Mouse (Mus musculus): ENCODE results near the gene Morf4l1.

The Morf4l1 gene

GRCm38 (mm10) chr9:90114567-90115307 lies at the start of gene Morf4l1:
Gene Morf4l1 (minus strand): TSS chr9:90114774.
- DNase-seq (ENCODE audit: low spot score in 2 of 2) = peak; percentile 93 to 97

DNA sequence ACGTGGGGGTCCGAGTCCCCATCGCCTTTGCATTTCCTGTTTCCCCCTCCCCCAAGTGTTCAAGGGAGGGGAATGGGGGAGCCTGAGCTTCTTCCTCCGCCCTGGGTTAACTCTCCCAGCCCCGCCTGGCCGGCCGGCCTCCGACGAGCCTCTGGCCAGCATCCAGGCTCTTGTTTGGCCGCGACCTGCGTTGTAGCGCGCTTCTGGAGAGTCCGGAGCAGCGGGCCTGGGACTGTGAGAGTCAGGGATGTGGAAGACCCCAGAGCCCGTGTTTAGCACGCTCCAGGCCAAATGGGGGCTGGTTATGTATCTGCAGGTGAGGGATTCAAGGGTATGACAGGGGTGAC lies 49.1 kb upstream of the Morf4l1 start:
- DNase-seq (ENCODE audit: low spot score in 2 of 2) = peak in 1 of 2 experiments; percentile 66

DNA sequence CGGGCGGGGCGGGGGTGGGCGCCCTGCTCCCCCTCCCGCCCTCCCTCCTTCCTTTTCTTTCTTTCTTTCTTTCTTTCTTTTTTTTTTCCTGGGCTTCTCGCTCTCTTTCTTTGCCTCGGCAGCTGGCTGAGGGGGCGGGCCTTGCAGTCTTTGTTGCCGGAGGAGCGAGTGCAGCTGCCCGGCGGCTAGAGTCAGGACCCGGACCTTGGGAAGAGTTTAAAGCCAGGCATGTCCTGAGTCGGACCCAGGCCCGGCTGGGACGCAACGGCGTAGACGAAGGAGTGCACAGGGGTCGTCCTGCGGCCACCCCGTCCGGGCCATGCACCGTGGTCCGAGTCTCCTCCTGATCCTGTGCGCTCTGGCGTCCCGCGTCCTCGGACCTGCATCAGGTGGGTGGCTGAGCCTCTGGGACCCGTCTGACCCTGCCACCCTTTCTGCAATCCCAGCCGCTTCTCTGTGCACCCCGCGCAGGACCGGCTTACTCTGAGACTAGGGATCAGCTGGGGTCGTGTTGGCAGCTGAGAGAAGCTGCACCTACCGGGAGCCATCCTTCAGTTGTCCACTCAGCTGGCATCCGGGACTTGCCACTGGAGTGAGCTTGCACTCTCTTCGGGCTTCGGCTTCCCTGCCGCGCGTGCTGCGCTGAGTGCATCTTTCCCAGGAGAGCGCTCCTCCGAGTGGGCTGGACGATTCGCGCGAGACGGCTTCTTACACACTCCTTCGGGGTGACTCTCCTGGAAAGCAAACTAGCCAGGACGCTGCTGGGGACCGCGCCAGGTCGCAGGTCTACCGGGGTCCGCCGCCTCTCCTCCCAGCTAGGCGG lies 48.6 kb upstream of the Morf4l1 start, which contains the start of gene Adamts7:
TSS of gene Adamts7 (plus strand) at position 144 of the 823 bp plus-strand sequence.
- DNase-seq (ENCODE audit: low spot score in 2 of 2) = peak in 1 of 2 experiments; percentile 65

DNA sequence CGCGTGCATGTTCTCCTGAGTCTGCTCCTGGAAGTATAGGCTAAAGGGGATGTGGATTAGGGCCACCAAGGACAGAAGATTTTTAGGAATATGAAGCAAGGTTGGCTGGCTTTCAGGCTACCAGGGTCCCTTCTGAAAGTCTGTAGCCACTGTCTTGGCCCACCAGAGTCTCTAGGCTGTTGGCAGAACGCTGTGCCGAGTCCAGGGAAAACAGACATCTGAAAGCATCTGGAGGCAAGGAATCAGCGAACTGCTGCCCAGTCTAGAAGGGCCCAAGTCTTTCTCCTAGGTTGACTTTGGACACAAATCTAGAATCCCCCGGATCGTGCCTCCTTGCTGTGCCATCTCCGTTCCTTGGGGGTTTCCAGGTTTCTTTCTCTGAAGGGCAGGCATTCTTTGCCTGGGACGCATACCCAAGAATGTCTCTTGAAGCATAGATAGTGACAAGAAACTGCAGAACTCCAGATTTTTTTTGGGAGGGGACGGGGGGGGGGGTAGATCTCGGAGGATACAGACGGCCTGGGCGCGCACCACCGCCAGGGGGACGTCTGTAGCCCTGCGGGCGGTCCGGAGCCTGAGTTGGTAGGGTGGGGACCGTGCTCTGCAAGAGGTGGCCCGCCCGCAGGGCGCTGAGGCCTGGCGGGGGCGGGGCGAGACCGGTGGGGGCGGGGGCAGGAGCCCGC lies 47.8 kb upstream of the Morf4l1 start:
- DNase-seq (ENCODE audit: low spot score in 2 of 2) = peak; percentile 46 to 76

DNA sequence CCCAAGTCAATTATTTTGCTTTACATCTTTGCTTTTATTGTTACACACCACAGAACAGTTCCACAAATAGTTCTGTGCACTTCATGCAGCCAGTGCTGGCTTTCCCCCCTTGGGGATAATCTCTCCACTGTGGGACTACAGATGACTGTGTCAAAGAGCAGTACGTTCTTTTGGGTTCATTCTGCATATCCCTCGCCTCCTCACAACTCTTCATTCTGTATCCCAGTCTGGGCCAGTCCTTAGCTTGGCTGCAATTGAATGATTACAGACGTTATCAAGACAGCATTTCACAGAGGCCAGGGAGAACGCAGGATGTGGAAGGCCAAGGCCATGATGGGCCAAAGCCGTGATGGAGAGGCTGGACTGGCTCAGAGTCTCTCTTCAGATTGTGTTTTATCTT lies 32.3 kb upstream of the Morf4l1 start:
- no peak for DNase-seq (ENCODE audit: low spot score in 2 of 2)

GRCm38 (mm10) chr9:90145788-90146187 lies 31.2 kb upstream of the Morf4l1 start:
- DNase-seq (ENCODE audit: low spot score in 2 of 2) = no peak

- no peak for DNase-seq (ENCODE audit: low spot score in 2 of 2)
These were observed 22.0 kb upstream of the Morf4l1 start for GRCm38 (mm10) chr9:90136678-90136965.

GRCm38 (mm10) chr9:90135963-90136677 lies 21.5 kb upstream of the Morf4l1 start:
- no peak for DNase-seq (ENCODE audit: low spot score in 2 of 2)

DNA sequence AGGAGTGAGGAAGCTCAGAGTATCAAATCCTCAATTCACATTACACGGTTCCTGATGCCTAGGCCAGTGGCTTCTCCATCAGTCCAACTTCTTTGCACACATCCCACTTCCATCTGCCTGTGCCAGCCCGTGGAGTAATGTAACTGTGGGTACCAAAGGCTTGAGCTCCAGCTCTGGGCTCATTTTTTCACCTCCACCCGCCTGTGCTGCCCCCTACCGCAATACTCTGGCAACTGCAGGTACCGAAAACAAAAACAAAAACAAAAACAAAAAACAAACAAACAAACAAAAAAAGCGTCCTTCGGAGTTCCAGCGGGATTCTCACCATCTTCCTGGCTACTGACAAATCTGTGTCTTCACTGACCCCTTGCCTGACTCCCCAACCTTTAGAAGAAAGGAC lies 20.9 kb upstream of the Morf4l1 start:
- DNase-seq (ENCODE audit: low spot score in 2 of 2) = no peak

DNA sequence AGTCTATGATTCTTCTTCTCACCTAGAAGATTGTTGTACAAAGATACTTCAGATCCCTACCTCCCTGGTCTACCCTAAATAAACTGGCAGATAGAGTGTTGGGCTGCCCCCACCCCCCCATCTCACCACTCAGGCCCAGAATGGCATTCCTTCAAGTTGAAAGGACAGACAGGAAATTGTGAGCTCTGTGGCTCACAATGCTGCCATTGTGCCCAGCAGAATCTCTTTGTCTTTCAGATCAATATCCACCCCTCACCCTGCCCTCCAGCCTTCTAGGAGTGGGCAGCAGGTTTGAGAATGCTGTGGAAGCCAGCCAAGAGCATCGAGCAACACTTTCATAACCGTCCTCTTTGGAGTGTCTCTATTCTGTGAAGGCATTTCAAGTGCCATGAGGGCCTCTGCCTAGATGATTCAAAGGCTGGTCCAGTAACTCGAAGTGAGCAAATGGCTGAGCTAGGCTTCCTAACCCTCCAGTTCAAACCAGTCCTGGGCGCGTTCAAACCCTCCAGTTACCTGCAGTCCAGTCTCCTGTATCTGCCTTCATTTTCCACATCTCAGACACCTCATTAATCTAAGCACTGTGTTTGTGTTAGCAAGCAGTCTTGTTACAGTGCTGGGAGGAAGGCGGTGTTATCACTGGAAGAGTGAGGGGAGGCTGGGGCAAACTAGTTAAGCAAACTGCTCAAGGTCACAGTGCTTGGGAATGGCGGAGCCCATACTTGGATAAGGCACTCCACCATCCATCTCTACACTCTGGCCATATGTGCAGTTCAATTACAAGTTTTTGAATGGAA lies 19.2 kb upstream of the Morf4l1 start:
- DNase-seq (ENCODE audit: low spot score in 2 of 2) = no peak

DNA sequence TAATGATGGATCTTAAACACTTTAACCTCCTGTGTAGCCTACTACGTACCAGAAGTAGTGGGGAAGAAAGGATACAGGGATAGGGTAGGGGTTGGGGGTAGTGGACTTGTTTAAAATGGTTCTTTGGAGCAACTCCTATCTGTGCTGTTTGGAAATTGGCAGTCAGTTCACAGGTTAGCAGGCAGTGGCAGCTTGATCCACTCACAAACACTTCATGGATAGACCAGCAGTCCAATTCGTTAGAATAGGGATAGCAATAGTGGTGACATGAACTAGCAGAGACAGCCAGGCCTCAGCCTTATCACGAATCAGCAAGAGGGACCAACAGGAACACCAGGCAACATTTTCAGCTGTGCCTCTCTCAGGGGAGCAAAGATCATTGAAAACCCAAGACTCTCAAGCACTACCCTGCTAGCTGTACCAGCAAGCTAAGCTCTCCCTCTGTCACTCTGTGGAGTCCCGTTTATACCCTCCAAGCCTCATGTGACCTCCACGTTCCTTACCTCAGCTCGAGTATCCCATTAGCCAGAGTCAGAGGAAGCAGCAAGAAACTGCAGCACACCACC lies 14.1 kb upstream of the Morf4l1 start:
- no peak for DNase-seq (ENCODE audit: low spot score in 2 of 2)

DNA sequence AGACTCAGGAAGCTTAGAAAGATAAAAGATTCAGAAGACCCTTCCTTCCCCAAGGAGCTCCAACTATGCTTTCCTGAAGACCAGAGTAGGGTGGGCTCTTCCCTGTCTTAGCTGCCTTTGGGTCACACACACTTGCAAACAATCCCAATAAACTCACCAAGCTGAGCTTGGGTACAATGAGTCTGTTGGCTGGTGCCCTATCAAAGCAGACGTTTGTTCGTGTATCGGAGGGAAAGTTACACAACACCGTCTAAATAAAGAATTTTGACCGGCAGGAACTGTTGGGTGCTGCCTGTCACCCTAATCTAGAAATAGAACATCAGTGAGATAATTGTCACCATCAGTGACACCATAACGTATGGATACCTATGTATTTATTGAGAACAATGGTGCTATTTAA lies 12.6 kb upstream of the Morf4l1 start:
- no peak for DNase-seq (ENCODE audit: low spot score in 2 of 2)

DNA sequence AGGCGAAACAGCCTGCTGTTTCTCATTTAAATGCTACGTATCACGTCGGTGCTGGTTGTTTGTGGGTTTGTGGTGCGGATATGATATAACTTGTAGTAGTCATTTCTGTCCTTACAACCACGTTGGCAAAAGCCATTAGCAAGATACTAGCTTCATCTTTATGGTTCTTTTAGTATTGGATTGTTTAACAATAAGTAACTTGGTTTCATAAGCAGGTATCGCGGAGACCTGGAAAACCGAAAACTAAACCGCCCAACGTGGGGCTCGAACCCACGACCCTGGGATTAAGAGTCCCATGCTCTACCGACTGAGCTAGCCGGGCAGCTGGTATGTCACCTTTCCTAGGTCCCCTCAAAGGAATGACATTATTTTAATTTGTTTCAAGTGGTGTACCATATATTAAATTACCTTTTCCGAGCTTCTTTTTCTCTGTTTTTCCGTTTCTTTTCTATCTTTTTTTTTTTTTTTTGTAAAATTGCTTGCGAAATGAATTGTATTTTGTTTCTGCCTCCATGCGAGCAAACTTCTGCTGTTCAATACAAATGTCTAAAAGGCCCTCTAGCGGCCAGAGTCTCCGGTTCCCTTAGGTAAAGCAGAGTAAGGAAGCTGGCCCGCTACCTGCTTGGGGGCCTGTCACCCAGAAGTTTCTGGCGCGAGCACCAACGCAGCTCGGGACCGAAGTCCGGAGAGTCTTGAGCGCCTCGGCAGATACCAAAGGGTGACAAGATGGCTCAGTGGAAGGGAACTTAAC lies 11.9 kb upstream of the Morf4l1 start:
- DNase-seq (ENCODE audit: low spot score in 2 of 2) = peak; percentile 79 to 88

- DNase-seq (ENCODE audit: low spot score in 2 of 2) = no peak
These were observed 11.0 kb upstream of the Morf4l1 start for GRCm38 (mm10) chr9:90125416-90126099.

GRCm38 (mm10) chr9:90124873-90125245 lies 10.3 kb upstream of the Morf4l1 start:
- no peak for DNase-seq (ENCODE audit: low spot score in 2 of 2)

DNA sequence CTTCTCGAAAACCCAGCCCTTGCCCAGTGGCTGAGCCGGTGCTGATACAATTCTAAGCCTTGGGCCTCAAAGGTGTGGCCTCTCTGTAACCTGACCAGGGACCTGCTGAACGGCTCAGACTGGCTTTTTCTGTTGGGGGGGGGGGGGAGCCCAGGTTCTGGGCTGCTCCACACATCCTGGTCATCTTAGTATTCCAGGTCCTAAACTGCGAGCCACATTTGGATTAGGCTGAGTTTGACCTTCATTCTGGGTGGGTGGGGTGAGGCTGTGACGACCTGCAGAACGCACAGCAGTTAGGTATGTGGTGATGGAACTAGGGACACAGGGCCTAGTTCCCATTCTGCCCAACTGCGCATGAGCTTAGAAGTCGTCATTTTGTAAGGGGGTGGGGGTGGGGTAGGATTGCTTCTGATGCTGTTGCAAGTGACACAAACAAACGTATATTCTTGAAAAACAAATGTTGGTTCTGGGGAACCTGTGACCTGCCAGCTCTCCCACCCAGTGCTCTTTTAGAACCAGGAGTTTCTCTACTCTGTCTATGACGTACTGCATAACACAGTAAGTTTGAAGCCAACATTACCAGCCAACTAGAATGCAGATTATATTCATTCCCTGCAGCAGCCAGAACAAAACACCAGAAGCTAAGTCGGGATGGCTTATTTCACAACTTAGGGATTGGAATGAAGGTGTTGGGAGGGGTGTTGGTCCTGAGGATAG lies 9.7 kb upstream of the Morf4l1 start:
- DNase-seq (ENCODE audit: low spot score in 2 of 2) = no peak

GRCm38 (mm10) chr9:90122246-90122740 lies 7.7 kb upstream of the Morf4l1 start:
- DNase-seq (ENCODE audit: low spot score in 2 of 2) = no peak

- no peak for DNase-seq (ENCODE audit: low spot score in 2 of 2)
These were observed 2.7 kb upstream of the Morf4l1 start for GRCm38 (mm10) chr9:90117234-90117633.

DNA sequence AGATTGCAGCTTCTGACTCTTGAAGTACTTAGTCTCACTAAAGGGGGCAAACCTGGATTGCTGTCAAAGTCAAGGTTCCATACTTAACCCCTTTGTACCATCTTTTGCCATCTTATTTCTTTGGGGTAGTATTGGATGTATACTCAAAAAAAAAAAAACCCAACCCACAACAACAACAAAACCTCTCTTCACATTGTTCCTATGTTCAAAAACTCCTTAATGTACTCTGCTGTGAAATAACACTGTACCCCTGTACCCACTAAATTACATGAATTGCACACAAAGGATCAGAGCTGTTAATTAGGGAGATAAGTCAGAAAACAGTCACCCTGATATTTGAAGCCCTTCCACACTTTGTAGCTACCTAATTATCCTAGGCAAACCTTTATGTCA lies 730 bp upstream of the Morf4l1 start:
- no peak for DNase-seq (ENCODE audit: low spot score in 2 of 2)
